In the genomic region with DNA sequence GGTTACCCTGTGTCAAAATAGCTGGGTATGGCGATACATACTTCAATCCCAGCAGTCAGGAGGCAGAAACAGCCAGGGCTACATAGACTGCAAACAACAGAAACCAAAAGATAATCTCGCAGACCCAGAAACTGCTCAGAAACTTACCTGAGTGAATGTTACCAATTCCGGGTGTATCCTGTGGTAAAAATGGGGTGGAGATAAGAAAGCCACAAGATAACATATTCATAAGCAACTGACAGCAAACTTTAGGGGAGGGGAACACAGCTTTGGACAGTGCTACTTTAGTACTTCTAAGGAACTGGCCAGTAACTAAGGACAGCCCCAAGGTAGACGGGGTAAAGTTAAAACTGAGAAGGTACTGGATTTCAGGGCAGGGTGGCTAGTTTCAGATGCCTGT, we compare ENCODE assay signal across 1 mouse cellular context.
TF ChIP-seq lines count a peak whose summit lies in the region.

No protein-coding gene starts in this region.

TF ChIP-seq in MEL, 35 proteins besides CTCF, POLR2A, EP300 and RAD21:
- TF ChIP-seq TAL1 (IDR thresholded peaks at IDR 0.05; ENCODE audit: low read length) (peak; percentile 37), JUND (IDR thresholded peaks at IDR 0.05; ENCODE audit: low read depth, low read length) (no peak), POLR2AphosphoS2 (IDR thresholded peaks at IDR 0.05; ENCODE audit: low read length) (peak; percentile 88), KAT2A (conservative IDR thresholded peaks at IDR 0.05; ENCODE audit: low read depth, low read length) (no peak), MAZ (IDR thresholded peaks at IDR 0.05; ENCODE audit: low read depth, low read length) (no peak), CHD2 (IDR thresholded peaks at IDR 0.05; ENCODE audit: low read length) (no peak; the same call in 1 of the 2 replicates), NELFE (IDR thresholded peaks at IDR 0.05; ENCODE audit: low read depth, low read length) (no peak), SIN3A (IDR thresholded peaks at IDR 0.05; ENCODE audit: low read length) (peak; percentile 70), MXI1 (IDR thresholded peaks at IDR 0.05; ENCODE audit: low read depth, low read length) (no peak), E2F4 (IDR thresholded peaks at IDR 0.05; ENCODE audit: borderline replicate concordance, low read depth, low read length) (no peak), GATA1 (IDR thresholded peaks at IDR 0.05; ENCODE audit: low read depth, low read length) (peak; percentile 93), RCOR1 (IDR thresholded peaks at IDR 0.05; ENCODE audit: low read depth, low read length) (peak; percentile 78), USF1 (IDR thresholded peaks at IDR 0.05; ENCODE audit: low read depth, low read length) (no peak), POLR2AphosphoS5 (IDR thresholded peaks at IDR 0.05; ENCODE audit: borderline replicate concordance, low read depth, low read length) (no peak), MYC (IDR thresholded peaks at IDR 0.05; ENCODE audit: low read depth, low read length) (no peak), GABPA (IDR thresholded peaks at IDR 0.05; ENCODE audit: low read depth, low read length) (no peak), ETS1 (IDR thresholded peaks at IDR 0.05; ENCODE audit: low read depth, low read length) (peak; percentile 75), TCF12 (IDR thresholded peaks at IDR 0.05; ENCODE audit: low read depth, low read length) (peak; percentile 89)
